Mouse (Mus musculus): Measurements from ENCODE around the gene Mtrex. TPM values are rescaled to one million over a fixed set of nuclear protein-coding genes. Genes with fewer than 3 reads are reported as not detected.

Mtrex gene
- polyA plus RNA-seq (2015; fragmentation: Nextera tagmentation; extraction: Ambion mirVana): 67.8 and 73.3 TPM in 2 replicates

DNA sequence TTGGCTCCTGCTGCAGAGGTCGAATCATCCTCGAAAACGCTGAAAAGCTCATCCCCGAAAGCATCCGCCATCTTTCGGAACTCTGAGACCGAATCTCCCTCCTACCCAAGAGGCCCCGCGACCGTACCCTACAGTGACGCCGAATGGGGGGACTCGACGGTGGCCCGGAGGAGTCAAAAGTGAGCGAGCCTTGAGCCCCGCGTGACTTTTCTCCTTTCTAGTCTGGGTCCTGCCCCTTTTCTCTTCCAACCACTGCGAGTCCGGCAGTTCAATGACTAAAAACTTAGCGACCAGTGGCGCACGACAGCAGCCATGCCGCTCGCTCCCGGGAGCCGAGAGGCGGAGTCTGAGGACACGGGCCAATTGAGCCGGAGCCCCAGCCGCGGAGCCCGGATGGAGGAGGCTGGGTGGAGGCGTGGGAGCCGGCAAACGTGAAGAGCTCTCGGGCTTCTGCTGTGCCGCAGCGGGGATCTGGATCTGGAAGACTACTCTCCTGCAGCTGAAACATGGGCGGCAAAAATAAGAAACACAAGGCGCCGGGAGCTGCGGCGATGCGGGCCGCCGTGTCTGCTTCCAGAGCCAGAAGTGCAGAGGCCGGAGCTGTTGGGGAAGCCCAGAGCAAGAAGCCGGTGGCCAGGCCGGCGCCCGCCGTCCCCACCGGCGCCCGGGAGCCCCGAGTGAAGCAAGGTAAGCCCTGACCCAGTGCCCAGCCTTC is at the start of gene Mtrex, which contains the start of gene Dhx29:
Gene Mtrex (minus strand): TSS at position 112 of the 715 bp plus-strand sequence.
Gene Dhx29 (plus strand): TSS at position 168 of the 715 bp plus-strand sequence.
- H3K4me3 ChIP-seq: peak within 1 kb of the TSS; percentile 62
- ATAC-seq (ENCODE audit: low read depth): peak; percentile 100
- no peaks in the 10 kb centered on the region for H3K27me3 ChIP-seq
- peak within 1 kb of the TSS; percentile 83 for H3K9ac ChIP-seq
- H3K36me3 ChIP-seq: peaks cover 17% of the 10 kb centered on the region
- under 1% methylated on average over 57 of the region's 57 CpGs for WGBS
- H3K27ac ChIP-seq (replicated peaks): peak within 1 kb of the TSS; percentile 82
- H3K4me1 ChIP-seq (replicated peaks): peaks cover 36% of the 10 kb centered on the region
- H3K9me3 ChIP-seq: no peaks in the 10 kb centered on the region
- peak within 1 kb of the TSS; percentile 88 for H3K4me2 ChIP-seq

DNA sequence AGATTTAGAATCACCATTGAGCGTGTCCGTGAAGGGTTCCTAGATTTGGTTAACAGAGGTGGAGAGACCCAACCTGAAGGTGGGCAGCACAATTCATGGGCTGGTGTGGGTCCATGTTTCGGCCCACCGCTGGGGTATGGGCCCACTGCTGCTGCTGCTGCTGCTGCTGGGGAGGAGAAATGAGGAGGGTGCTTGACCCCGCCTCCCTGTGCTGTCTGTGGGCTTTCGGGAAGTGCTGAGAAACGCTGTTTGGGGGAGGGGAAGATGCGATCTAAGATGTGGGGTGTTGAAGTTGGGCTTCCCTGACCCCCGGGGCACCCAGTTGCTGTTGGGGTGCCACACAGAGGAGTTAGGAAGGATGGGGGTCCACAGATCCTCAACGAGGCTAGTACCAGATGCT is 49.5 kb upstream of the Mtrex start:
- WGBS: 45% methylated on average over 10 of the region's 10 CpGs
- peaks cover 27% of the 10 kb centered on the region for H3K27me3 ChIP-seq
- H3K27ac ChIP-seq (replicated peaks): no peak overlapping the region
- no peaks in the 10 kb centered on the region for H3K4me1 ChIP-seq (replicated peaks)
- H3K36me3 ChIP-seq: no peaks in the 10 kb centered on the region
- H3K9ac ChIP-seq: no peak overlapping the region
- H3K4me2 ChIP-seq: no peak overlapping the region
- no peak overlapping the region for H3K4me3 ChIP-seq
- ATAC-seq (ENCODE audit: low read depth): no peak
- H3K9me3 ChIP-seq: no peaks in the 10 kb centered on the region

DNA sequence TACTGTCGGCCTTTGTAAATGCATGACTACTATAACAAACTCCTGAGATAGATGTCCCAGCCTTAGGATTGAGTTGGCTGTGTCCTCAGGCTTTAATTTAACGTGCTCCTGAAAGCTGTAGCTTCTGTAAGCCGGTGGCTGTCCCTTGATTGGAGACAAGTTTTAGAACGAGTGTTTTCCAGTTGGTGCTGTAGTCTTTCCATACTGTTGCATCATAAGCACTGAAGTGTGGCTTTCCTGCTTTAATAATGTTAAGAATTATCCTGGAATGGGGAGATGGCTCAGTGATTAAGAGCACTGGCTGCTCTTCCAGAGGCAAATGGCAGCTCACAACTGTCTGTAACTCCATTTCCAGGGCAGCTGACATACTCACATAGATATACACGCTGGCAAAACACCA is 40.1 kb upstream of the Mtrex start:
- WGBS: 92% methylated on average over 5 of the region's 5 CpGs
- H3K4me2 ChIP-seq: no peak overlapping the region
- no peak overlapping the region for H3K27ac ChIP-seq (replicated peaks)
- no peaks in the 10 kb centered on the region for H3K4me1 ChIP-seq (replicated peaks)
- no peak for ATAC-seq (ENCODE audit: low read depth)
- H3K4me3 ChIP-seq: no peak overlapping the region
- H3K27me3 ChIP-seq: no peaks in the 10 kb centered on the region
- peaks cover 72% of the 10 kb centered on the region for H3K36me3 ChIP-seq
- H3K9me3 ChIP-seq: no peaks in the 10 kb centered on the region
- H3K9ac ChIP-seq: no peak overlapping the region

DNA sequence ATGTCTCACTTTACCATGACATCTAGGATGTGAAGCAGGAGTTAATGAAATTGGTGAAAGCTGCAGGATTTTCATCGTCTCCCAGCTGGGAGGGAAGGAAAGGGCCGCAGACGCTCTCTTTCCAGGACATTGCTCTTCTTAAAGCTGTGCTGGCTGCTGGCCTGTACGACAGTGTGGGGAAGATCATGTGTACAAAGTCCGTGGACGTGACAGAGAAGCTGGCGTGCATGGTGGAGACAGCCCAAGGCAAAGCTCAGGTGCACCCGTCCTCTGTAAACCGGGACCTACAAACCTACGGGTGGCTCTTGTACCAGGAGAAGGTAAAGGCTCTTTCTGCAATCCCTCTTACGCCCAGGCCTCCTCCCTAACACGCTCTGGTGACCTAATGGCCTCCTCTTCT is 37.2 kb upstream of the Mtrex start:
- H3K36me3 ChIP-seq: peaks cover 82% of the 10 kb centered on the region
- H3K4me1 ChIP-seq (replicated peaks): no peaks in the 10 kb centered on the region
- H3K9me3 ChIP-seq: no peaks in the 10 kb centered on the region
- no peak overlapping the region for H3K4me3 ChIP-seq
- no peak overlapping the region for H3K9ac ChIP-seq
- H3K27me3 ChIP-seq: no peaks in the 10 kb centered on the region
- H3K27ac ChIP-seq (replicated peaks): no peak overlapping the region
- WGBS: 93% methylated on average over 12 of the region's 12 CpGs
- ATAC-seq (ENCODE audit: low read depth): no peak
- H3K4me2 ChIP-seq: no peak overlapping the region

DNA sequence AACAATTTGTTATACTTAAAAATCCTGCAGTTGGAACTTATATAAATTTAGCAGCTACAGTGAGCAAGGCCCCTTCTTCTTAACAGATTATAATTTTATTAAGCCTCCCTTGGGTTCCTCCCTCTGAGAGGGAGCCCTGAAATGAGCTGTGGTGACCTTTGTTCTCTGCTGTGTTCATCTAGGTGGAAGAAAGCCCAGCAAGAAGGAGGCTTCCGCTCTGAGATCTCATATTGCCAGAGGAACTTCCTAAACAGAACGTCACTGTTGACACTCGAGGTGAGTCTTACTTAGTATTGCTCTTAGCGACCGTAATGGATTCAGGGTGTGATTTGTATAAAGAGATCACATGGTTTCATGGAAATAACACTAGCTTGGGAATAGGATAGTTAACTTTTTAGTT is 35.9 kb upstream of the Mtrex start:
- Histone ChIP-seq H3K27ac (replicated peaks) (no peak overlapping the region), H3K4me2 (no peak overlapping the region), H3K9me3 (no peaks in the 10 kb centered on the region), H3K4me3 (no peak overlapping the region), H3K4me1 (replicated peaks) (no peaks in the 10 kb centered on the region), H3K27me3 (no peaks in the 10 kb centered on the region), H3K36me3 (peaks cover 84% of the 10 kb centered on the region), H3K9ac (no peak overlapping the region)
- no peak for ATAC-seq (ENCODE audit: low read depth)
- WGBS: 87% methylated on average over 5 of the region's 5 CpGs

DNA sequence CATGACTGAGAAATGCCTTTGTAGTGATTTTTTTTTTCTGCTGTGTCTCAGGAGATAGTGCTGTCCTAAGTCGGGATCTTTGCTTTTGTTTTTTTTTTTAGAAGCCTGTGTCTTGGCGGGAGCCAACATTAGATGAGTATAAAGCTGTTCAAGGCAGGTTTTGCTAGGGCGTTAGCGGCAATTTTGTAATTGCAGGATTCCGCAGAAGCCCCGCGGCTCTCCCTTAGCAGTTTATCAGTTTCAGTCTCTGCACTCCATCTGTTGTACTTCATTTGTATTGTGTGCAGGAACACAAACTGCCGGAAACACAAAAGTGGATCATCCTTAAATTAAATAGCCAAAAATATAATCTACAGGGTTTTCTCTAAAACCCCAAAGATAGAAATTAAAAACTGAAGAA is 26.9 kb upstream of the Mtrex start:
- no peak overlapping the region for H3K9ac ChIP-seq
- H3K36me3 ChIP-seq: peaks cover 94% of the 10 kb centered on the region
- no peak overlapping the region for H3K4me3 ChIP-seq
- no peak for ATAC-seq (ENCODE audit: low read depth)
- H3K27me3 ChIP-seq: no peaks in the 10 kb centered on the region
- no peak overlapping the region for H3K27ac ChIP-seq (replicated peaks)
- H3K9me3 ChIP-seq: no peaks in the 10 kb centered on the region
- H3K4me2 ChIP-seq: no peak overlapping the region
- no peaks in the 10 kb centered on the region for H3K4me1 ChIP-seq (replicated peaks)
- WGBS: 89% methylated on average over 8 of the region's 8 CpGs

DNA sequence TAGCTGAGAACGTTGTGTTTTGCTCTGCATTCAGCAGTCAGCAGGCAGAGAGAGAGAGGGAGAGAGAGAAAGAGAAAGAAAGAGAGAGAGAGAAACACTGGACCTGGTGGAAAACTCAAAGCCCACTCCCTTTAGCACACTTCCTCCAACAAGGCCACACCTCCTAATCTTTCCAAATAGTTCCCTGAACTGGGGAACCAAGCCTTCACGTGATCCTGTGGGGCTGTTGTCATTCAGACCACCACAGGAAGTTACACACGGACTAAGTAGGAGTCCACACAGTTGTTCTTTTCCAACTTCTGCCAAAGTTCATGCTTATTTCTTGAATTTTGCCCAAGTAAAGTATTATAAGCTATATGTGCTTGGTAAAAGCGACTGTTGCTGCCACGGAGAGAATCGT is 18.7 kb upstream of the Mtrex start:
- Histone ChIP-seq H3K4me1 (replicated peaks) (no peaks in the 10 kb centered on the region), H3K9me3 (no peaks in the 10 kb centered on the region), H3K36me3 (peaks cover 94% of the 10 kb centered on the region), H3K27me3 (no peaks in the 10 kb centered on the region), H3K27ac (replicated peaks) (no peak overlapping the region), H3K9ac (no peak overlapping the region), H3K4me3 (no peak overlapping the region), H3K4me2 (no peak overlapping the region)
- no peak for ATAC-seq (ENCODE audit: low read depth)
- WGBS: 86% methylated on average over 6 of the region's 6 CpGs

DNA sequence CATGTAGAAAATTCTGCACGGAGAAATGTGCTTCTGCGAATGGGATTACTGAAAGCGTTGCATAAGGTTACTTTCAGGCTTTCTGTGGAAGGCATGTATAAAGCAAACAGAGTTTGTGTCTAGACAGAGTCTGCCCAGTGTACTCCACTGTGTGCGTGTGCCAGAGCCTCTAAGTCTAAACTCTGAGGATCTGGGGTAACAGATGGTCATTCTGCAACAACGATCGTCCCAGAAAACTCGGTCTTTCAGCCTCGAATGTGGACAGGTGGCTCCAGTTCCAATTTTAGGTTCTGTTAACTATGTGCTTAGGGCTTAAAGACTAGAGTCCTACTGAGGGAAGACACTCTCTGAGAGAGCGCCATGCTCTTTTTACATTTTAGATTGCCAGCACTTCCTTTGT is 18.1 kb upstream of the Mtrex start:
- Histone ChIP-seq H3K27me3 (no peaks in the 10 kb centered on the region), H3K9ac (no peak overlapping the region), H3K36me3 (peaks cover 94% of the 10 kb centered on the region), H3K9me3 (no peaks in the 10 kb centered on the region), H3K27ac (replicated peaks) (no peak overlapping the region), H3K4me3 (no peak overlapping the region), H3K4me1 (replicated peaks) (no peaks in the 10 kb centered on the region), H3K4me2 (no peak overlapping the region)
- no peak for ATAC-seq (ENCODE audit: low read depth)
- WGBS: 94% methylated on average over 9 of the region's 9 CpGs

DNA sequence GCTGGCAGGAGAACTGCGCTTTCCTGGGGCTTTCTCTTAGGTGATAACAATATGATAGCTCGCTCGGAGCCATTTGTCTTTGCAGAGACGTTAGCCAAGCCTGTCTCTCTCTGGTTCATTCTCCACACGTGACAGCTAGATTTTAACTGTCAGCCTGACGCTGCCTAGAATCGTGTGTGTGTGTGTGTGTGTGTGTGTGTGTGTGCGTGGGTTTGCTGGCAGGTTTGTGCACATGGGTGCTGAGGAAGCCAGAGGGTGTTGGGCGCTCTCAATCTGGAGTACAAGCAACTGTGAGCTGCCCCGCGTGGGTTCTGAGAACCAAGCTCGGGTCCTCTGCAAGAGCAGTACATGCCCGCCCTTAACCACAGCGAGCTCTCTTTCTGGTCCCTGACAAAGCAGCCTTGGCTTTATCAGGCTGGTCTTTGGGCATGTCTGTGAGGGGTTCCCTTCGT is 14.7 kb upstream of the Mtrex start:
- no peak overlapping the region for H3K4me3 ChIP-seq
- H3K27ac ChIP-seq (replicated peaks): no peak overlapping the region
- 74% methylated on average over 15 of the region's 15 CpGs for WGBS
- no peaks in the 10 kb centered on the region for H3K27me3 ChIP-seq
- peaks cover 94% of the 10 kb centered on the region for H3K36me3 ChIP-seq
- no peak overlapping the region for H3K4me2 ChIP-seq
- H3K9me3 ChIP-seq: no peaks in the 10 kb centered on the region
- no peak for ATAC-seq (ENCODE audit: low read depth)
- no peak overlapping the region for H3K9ac ChIP-seq
- no peaks in the 10 kb centered on the region for H3K4me1 ChIP-seq (replicated peaks)

DNA sequence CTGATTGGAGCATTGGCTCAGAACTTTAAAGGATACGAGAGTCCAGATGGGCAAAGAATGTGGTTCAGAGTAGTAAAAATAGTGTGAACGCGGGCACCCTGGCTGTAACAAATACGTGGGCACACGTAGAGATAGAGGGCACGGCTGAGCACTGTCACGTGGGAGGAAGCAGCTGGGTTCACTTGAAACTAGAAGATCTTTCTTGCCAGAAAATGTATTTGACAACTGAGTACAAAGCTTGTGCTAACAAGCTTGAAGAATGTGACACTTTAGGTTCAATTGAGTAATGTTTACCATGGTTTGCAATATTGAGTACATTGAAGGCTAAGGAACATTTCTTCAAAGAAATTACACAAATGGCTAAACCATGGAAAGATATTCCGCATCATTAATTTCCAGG is 10.9 kb upstream of the Mtrex start:
- Histone ChIP-seq H3K9me3 (no peaks in the 10 kb centered on the region), H3K27me3 (no peaks in the 10 kb centered on the region), H3K9ac (no peak overlapping the region), H3K4me1 (replicated peaks) (no peaks in the 10 kb centered on the region), H3K36me3 (peaks cover 84% of the 10 kb centered on the region), H3K27ac (replicated peaks) (no peak overlapping the region), H3K4me2 (no peak overlapping the region), H3K4me3 (no peak overlapping the region)
- 93% methylated on average over 8 of the region's 8 CpGs for WGBS
- no peak for ATAC-seq (ENCODE audit: low read depth)

DNA sequence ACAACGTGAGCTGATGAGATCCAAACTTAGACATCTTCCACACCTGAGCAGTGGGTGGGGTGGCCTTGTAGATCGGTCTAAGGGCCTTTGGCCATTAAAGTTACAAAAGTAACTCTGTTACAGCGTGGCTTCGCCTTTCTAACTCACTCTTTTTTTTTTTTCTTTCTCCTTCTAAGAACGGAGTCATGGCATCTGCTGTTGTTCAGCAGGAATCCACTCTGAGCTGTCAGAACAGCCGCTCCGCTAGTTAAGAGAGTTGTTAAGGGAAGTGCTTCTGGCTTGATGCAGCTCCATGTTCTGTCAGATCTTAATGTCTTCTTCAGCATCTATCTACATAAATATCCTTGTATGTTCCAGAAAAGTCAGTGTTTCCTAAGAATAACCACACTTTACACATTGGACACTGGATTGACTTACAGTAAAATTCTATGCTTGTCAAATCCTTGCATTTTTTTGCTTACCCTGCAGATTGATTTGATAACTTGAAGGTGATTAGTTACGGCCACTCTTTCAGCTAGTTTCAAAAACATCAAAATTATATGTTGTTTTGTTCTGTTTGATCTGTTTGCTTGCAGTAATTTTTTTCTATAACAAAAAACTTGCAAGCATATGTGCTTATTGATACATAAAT is 955 bp upstream of the Mtrex start:
- peak overlapping the region; percentile 78 for H3K9ac ChIP-seq
- 9% methylated on average over 8 of the region's 8 CpGs for WGBS
- ATAC-seq (ENCODE audit: low read depth): no peak
- H3K27me3 ChIP-seq: no peaks in the 10 kb centered on the region
- H3K4me3 ChIP-seq: peak overlapping the region; percentile 62
- H3K9me3 ChIP-seq: no peaks in the 10 kb centered on the region
- peak overlapping the region; percentile 88 for H3K4me2 ChIP-seq
- peak overlapping the region; percentile 82 for H3K27ac ChIP-seq (replicated peaks)
- peaks cover 36% of the 10 kb centered on the region for H3K4me1 ChIP-seq (replicated peaks)
- peaks cover 24% of the 10 kb centered on the region for H3K36me3 ChIP-seq

DNA sequence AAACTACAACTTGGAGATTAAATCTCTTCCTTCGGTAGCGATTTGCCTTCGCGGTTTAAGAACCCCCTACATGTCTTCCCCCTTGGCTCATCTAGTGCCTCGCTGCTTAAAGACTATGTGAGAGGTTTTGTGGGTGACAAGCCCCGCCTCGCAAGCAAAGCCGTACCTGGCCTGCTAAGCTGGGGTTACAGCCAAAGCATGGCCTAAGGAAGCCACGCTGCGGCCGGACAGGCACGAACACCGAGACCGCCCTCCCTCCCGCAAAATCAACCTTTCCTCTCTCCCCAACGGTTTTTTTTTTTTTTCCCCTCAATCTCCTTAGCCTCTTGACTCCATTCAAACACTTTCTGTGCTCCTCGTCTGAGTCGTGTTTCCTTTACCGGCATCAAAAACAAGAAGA is 402 bp downstream of the Mtrex start:
- 0 out of 2 replicates have a peak, but pooled peaks have one; percentile 3 for ATAC-seq (ENCODE audit: low read depth)
- Histone ChIP-seq H3K4me3 (peak overlapping the region; percentile 62), H3K4me1 (replicated peaks) (peaks cover 36% of the 10 kb centered on the region), H3K9ac (peak overlapping the region; percentile 83), H3K27me3 (no peaks in the 10 kb centered on the region), H3K36me3 (peaks cover 11% of the 10 kb centered on the region), H3K9me3 (no peaks in the 10 kb centered on the region), H3K27ac (replicated peaks) (peak overlapping the region; percentile 82), H3K4me2 (peak overlapping the region; percentile 88)
- WGBS: under 1% methylated on average over 19 of the region's 19 CpGs
